Mouse (Mus musculus) megakaryocyte, embryonic 14.5 days (primary cell): ENCODE measurements around the gene Ccdc155.

Experiments
- FLI1 ChIP-seq: IDR thresholded peaks from 2 replicates; pipeline ENCODE4 v1.6.1; 2012; ENCODE audit warnings: low read length, inconsistent platforms, mixed read lengths
- GATA1 ChIP-seq: IDR thresholded peaks from 3 replicates; pipeline ENCODE4 v1.6.1; 2012; ENCODE audit warnings: mixed read lengths, low read length, inconsistent platforms, borderline replicate concordance

DNA sequence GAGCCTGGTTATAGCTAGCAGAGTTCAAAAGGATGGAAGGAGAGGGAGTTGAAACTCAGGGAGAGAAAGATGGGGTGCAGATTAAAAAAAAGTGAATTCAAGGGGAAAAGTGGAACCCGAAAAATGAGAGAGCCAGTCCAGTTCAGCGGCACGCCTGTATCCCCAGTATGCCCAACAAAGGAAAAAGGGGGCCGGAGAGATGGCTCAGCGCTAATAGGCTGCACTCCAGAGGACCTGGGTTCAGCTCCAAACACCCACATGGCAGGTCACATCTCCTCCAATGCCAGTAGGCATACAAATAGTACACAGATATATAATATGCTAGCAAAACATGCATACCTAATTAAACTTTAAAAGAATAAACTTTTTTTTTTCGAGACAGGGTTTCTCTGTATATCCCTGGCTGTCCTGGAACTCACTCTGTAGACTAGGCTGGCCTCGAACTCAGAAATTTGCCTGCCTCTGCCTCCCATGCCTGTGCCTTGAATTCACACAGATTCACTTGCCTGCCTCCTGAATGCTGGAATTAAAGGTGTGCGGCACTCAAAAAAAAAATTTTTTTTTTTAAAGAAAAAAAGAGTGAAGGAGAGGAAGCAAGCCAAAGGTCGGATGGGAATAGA, 41.6 kb downstream of the Ccdc155 start:
- no peak for TF ChIP-seq GATA1
- TF ChIP-seq FLI1, result no peak
